Mouse (Mus musculus) embryonic facial prominence, embryonic 13.5 days (tissue): ENCODE data around the gene Ammecr1. TPM values are rescaled to one million over a fixed set of nuclear protein-coding genes. Genes with fewer than 3 reads are reported as not detected.

Experiments
- ATAC-seq: fragments of 200-750 bp; cut with Nextera tagmentation; 2 replicates; pipeline ENCODE4 v1.8.0; 2017; ENCODE audit warnings: low read depth; ENCODE audit not compliant: insufficient number of reproducible peaks, insufficient read depth, low FRiP score, low TSS enrichment
- H3K27ac ChIP-seq: fragments of 300-500 bp; sonication (generic); 2 replicates; pipeline ENCODE4 v1.5.1; 2015; ENCODE audit warnings: moderate library complexity, mild to moderate bottlenecking, inconsistent platforms
- H3K27me3 ChIP-seq: fragments of 300-500 bp; sonication (generic); 2 replicates; pipeline ENCODE4 v1.6.1; 2015; ENCODE audit warnings: mild to moderate bottlenecking, inconsistent platforms
- H3K36me3 ChIP-seq: fragments of 300-500 bp; sonication (generic); 2 replicates; pipeline ENCODE4 v1.6.1; 2015; ENCODE audit warnings: mild to moderate bottlenecking, inconsistent platforms
- H3K4me1 ChIP-seq: fragments of 300-500 bp; sonication (generic); 2 replicates; pipeline ENCODE4 v1.6.1; 2015; ENCODE audit warnings: inconsistent platforms
- H3K4me2 ChIP-seq: fragments of 300-500 bp; sonication (generic); 2 replicates; pipeline ENCODE4 v1.6.1; 2015; ENCODE audit warnings: moderate library complexity, mild to moderate bottlenecking, inconsistent platforms
- H3K4me3 ChIP-seq: fragments of 300-500 bp; sonication (generic); 2 replicates; pipeline ENCODE4 v1.5.1; 2015; ENCODE audit warnings: mild to moderate bottlenecking, inconsistent platforms
- H3K9ac ChIP-seq: fragments of 300-500 bp; sonication (generic); 2 replicates; pipeline ENCODE4 v1.6.1; 2015; ENCODE audit warnings: mild to moderate bottlenecking, inconsistent platforms
- H3K9me3 ChIP-seq: fragments of 300-500 bp; sonication (generic); 2 replicates; pipeline ENCODE4 v1.6.1; 2016; ENCODE audit warnings: inconsistent platforms
- WGBS: fragments of 180-500 bp; shearing (Covaris S2); methylation state at CpG from one replicate; pipeline ENCODE4 v1.1.7; 2015; ENCODE audit warnings: mixed read lengths; 5-methylcytosine and 5-hydroxymethylcytosine counted together
- polyA plus RNA-seq: library from polyadenylated mRNA; unstranded; fragments of >200 nt; fragmentation: Nextera tagmentation; extraction: Ambion mirVana; gene quantifications from 2 replicates; pipeline ENCODE4 v1.2.1, GENCODE M21; 2015

Gene Ammecr1
- polyA plus RNA-seq, 1 experiment from 2014 or later: 15.2 TPM

DNA sequence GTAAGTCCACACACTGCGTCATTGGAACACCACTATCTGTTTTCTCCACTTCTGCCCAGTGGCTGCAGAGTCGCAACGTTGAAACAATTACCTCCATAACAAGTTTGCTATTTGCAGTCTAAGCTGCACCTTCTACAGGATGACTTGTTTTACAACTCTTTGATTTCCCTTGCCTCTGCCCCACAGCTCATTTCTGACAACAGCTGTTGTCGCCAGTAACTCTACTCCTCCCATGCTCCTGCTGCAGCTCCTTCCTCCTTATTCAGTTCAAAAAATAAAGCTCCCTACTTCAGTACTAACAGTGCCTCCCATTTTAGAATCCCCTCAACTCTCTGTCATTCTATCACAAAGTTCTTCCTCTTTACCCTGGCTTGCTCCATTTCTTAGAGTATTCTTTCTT is 12.7 kb upstream of the Ammecr1 start:
- H3K4me1 ChIP-seq: no peaks in the 10 kb centered on the region
- no peaks in the 10 kb centered on the region for H3K9me3 ChIP-seq
- H3K4me2 ChIP-seq: no peak overlapping the region
- H3K36me3 ChIP-seq: no peaks in the 10 kb centered on the region
- 59% methylated on average over 4 of the region's 4 CpGs for WGBS
- ATAC-seq: no peak
- H3K27me3 ChIP-seq: peaks cover 25% of the 10 kb centered on the region
- H3K27ac ChIP-seq: no peak overlapping the region
- no peak overlapping the region for H3K9ac ChIP-seq
- H3K4me3 ChIP-seq: no peak overlapping the region

DNA sequence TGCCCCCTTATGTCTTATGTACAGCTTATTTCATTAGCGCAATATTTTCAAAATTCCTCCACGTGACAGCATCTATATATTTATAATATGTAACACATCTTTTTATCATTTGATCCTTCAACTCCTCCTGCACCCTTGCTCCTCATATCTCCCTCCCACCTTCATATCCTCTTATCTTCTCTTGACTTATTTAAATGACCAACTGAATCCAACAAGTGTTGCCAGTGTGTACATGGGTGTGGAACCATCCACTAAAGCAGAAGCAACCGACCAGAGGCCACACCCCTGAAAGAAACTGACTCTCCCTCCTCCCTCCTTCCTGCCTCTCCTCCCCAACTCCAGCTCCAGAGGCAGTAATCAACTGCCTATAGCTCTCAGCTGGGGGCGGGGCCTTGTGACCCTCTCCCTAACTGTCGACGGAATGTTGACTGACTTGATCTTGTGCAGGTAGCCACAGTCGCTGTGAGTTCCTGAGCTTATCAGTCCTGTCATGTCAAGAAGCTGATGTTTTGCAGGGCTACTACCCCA is 6.0 kb upstream of the Ammecr1 start:
- no peaks in the 10 kb centered on the region for H3K36me3 ChIP-seq
- no peak overlapping the region for H3K9ac ChIP-seq
- H3K27ac ChIP-seq: no peak overlapping the region
- no peak for ATAC-seq
- H3K4me1 ChIP-seq: no peaks in the 10 kb centered on the region
- H3K4me3 ChIP-seq: no peak overlapping the region
- peaks cover 30% of the 10 kb centered on the region for H3K27me3 ChIP-seq
- H3K4me2 ChIP-seq: no peak overlapping the region
- H3K9me3 ChIP-seq: no peaks in the 10 kb centered on the region
- 49% methylated on average over 7 of the region's 7 CpGs for WGBS

DNA sequence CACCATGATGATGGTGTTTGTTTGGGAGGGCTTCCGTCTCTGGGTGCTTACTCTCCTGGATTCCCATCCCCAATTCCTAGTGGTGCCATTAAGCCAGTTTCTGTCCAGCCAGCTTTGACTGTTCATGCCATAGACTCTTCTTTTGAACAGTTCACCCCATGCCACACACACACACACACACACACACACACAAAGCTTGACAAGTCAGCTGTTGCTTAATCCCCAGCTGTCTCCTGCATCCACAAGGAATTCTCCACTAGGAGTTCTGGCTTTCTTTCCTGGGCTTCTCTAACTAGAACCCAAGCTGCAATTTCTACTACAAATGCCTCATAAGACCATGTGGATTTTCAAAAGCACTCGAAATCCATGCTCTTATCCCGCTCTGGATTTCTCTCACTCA is 5.2 kb upstream of the Ammecr1 start:
- Histone ChIP-seq H3K27ac (no peak overlapping the region), H3K4me1 (no peaks in the 10 kb centered on the region), H3K9me3 (no peaks in the 10 kb centered on the region), H3K9ac (no peak overlapping the region), H3K4me2 (no peak overlapping the region), H3K4me3 (no peak overlapping the region), H3K36me3 (no peaks in the 10 kb centered on the region), H3K27me3 (peaks cover 33% of the 10 kb centered on the region)
- no peak for ATAC-seq
- WGBS: 86% methylated on average over 3 of the region's 3 CpGs

DNA sequence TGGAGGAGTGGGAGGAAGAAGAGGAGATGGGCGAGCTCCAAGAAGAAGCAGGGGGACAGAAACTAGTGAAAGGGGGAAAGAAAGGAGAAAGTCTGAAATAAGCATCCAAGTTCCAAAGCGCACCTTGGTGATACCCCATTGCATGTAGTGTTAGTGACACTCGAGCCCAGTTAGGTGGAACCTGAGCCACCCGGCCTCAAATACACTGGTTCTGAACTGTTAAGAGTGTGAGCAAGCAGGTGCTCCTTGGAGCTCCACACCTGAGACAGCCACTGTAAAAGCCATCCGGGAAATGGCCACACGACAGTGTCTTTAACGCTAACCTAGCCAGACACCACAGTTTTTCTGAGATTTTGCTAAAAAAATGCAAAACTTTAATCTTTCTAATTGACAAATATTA is 539 bp upstream of the Ammecr1 start:
- H3K4me2 ChIP-seq: peak overlapping the region; percentile 51
- H3K27ac ChIP-seq: no peak overlapping the region
- H3K27me3 ChIP-seq: peaks cover 40% of the 10 kb centered on the region
- peak overlapping the region; percentile 65 for H3K4me3 ChIP-seq
- WGBS: 43% methylated on average over 7 of the region's 7 CpGs
- no peaks in the 10 kb centered on the region for H3K4me1 ChIP-seq
- 0 out of 2 replicates have a peak overlapping the region, but pooled peaks have one; percentile 80 for H3K9ac ChIP-seq
- H3K9me3 ChIP-seq: no peaks in the 10 kb centered on the region
- no peak for ATAC-seq
- H3K36me3 ChIP-seq: no peaks in the 10 kb centered on the region

DNA sequence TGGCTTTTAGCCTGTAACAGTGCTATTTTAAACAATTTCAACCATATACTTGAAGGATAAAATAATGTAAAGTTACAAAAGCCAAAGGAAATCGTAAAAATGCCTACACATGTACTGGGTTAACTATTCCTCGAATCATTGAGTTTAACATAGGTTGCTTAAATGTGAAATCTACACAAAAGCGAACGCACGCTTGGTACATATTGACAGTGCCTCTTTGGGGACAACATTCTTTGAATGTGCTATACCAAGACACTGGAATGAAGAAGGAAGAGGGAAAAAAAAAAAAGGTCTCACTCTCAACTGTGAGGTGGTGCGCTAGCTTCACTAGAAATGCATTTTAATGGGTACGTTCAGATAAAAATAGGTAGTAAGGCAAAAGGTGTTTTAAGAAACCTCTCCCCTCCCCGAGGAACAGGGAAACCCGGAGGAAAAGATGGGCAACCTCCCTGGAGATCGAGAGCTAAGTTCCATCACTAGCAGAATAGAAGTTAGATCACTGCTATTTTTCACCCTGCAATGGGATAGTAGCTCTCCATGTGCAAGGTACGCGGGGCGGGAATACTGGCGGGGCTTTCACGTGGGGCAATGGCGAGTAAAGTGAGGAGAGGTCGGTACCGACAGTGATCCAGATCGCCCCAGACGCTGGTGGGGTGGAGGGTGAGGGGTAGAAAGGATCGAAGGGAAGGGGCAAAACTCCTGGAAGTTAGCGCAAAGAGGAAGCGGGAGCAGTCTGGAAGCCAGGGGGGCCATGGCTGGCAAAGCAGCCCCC is 1.1 kb downstream of the Ammecr1 start:
- Histone ChIP-seq H3K4me2 (peak overlapping the region; percentile 59), H3K27me3 (peaks cover 37% of the 10 kb centered on the region), H3K9me3 (no peaks in the 10 kb centered on the region), H3K27ac (peak overlapping the region; percentile 90), H3K4me3 (peak overlapping the region; percentile 65), H3K9ac (peak overlapping the region; percentile 80), H3K36me3 (no peaks in the 10 kb centered on the region), H3K4me1 (no peaks in the 10 kb centered on the region)
- 25% methylated on average over 23 of the region's 23 CpGs for WGBS
- ATAC-seq: no peak

DNA sequence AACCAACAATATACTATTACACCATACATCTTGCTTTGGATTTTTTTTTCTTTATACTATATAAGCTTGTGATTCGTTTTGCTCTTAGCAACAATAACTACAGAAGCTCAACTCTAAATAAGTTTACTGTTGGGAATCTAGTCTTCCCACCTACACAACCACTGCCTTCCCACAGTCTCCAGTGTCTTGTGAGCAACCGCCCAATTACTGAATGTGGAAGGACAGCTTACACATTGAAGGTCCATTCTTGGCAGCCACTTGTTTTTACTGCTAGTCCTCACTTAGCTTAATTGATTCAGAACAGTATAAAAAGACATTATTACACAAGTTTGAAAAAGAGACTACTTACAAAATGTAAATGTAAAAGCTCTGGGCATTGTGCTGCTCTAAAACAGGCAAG is 6.1 kb downstream of the Ammecr1 start:
- no peak overlapping the region for H3K27ac ChIP-seq
- WGBS: 81% methylated on average over 2 of the region's 2 CpGs
- no peak overlapping the region for H3K9ac ChIP-seq
- ATAC-seq: no peak
- no peak overlapping the region for H3K4me3 ChIP-seq
- no peaks in the 10 kb centered on the region for H3K4me1 ChIP-seq
- H3K4me2 ChIP-seq: no peak overlapping the region
- H3K27me3 ChIP-seq: peaks cover 20% of the 10 kb centered on the region
- H3K9me3 ChIP-seq: no peaks in the 10 kb centered on the region
- no peaks in the 10 kb centered on the region for H3K36me3 ChIP-seq

DNA sequence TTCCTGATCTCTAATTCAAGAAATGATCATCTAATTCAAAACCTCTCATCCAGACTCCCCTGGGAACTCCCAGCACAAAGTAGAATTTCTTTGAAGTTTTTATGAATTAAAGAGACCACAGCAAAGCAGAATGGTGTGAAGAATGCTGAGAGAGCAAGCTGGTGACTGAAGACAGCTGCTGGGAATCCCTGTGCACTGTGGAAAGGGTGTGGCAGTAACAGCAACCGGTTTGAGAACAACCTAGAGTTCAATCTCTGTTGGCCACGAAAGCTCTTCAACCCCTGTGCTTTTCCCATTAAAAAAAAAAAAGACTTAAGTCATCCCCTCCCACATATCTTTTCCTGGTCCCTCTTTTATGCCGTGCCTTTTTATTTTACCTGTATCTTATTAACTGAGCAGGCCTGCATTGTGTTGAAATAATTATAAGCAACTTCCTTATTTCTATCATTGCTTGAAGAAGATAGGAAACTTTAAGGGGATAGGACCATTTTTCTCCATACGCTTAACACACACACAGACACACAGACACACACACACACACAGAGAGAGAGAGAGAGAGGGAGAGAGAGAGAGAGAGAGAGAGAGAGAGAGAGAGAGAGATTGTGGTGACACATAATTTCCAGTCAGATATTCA is 6.7 kb downstream of the Ammecr1 start:
- H3K36me3 ChIP-seq: no peaks in the 10 kb centered on the region
- H3K9me3 ChIP-seq: no peaks in the 10 kb centered on the region
- H3K4me2 ChIP-seq: no peak overlapping the region
- no peak for ATAC-seq
- H3K27ac ChIP-seq: no peak overlapping the region
- H3K27me3 ChIP-seq: peaks cover 17% of the 10 kb centered on the region; the same call in 1 of the 2 replicates
- no peak overlapping the region for H3K4me3 ChIP-seq
- H3K4me1 ChIP-seq: no peaks in the 10 kb centered on the region
- H3K9ac ChIP-seq: no peak overlapping the region
- 62% methylated on average over 4 of the region's 4 CpGs for WGBS

DNA sequence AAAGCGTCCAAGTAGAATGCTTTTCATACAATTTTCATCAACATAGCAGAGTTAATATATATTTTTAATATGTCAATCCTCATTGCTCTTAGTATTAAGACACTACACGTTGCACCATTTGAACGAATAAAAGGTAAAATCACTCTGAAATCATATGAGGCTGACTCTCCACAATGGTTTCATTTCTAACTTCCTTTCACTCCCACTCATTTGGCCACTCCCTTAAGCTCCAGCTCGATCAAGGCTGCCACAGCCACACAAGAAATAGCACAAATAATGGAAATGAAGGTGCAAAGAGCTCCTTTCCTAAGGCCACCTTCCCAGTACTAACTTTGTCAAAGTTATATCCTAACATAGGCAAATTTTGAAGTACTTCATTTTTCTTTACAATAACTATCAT is 38.1 kb downstream of the Ammecr1 start:
- Histone ChIP-seq H3K27ac (no peak overlapping the region), H3K4me1 (no peaks in the 10 kb centered on the region), H3K4me2 (no peak overlapping the region), H3K9me3 (no peaks in the 10 kb centered on the region), H3K36me3 (no peaks in the 10 kb centered on the region), H3K4me3 (no peak overlapping the region), H3K9ac (no peak overlapping the region), H3K27me3 (no peaks in the 10 kb centered on the region; the same call in 1 of the 2 replicates)
- no peak for ATAC-seq
- WGBS: 85% methylated on average over 4 of the region's 4 CpGs

DNA sequence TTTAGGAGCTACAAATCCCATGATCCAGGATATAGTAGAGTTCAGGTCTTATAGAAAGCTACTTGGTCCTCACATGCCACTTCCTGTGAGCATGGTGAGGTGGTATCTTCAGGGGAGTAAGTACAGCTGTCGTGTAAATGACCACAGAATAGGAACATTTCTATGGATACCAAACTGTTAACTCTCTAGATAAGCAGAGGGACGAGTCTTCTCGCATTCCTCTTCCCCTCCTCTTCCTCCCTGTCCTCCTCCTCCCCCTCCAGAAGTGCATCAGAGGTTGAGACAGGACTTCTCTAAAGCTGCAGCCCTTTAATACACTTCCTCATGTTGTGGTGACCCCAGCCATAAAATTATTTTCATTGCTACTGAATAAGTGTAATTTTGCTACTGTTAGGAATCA is 49.1 kb downstream of the Ammecr1 start:
- peaks cover 19% of the 10 kb centered on the region; the same call in 1 of the 2 replicates for H3K27me3 ChIP-seq
- no peak overlapping the region for H3K9ac ChIP-seq
- WGBS: 44% methylated on average over 3 of the region's 3 CpGs

DNA sequence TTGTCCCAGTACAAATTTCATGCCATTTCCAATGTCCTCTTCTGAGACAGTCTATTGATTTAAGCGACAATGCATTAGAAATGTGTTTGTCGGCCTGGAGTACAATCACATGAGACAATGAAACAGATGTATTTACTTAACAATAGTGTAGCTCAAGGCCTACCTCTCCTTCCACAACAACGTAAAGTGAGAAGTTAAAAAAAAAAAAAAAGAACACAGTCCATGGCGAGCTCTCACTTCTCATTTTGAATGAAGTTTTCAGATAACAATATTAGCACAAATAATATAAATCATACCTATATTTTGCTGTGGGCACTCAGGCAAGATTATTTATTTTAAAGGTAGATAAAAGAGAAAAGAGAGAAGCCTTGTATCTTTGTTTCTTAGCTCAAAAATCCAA is 49.8 kb downstream of the Ammecr1 start:
- Histone ChIP-seq H3K27ac (no peak overlapping the region), H3K4me2 (no peak overlapping the region), H3K4me1 (no peaks in the 10 kb centered on the region), H3K9ac (no peak overlapping the region), H3K4me3 (no peak overlapping the region), H3K36me3 (no peaks in the 10 kb centered on the region), H3K9me3 (no peaks in the 10 kb centered on the region), H3K27me3 (peaks cover 22% of the 10 kb centered on the region; the same call in 1 of the 2 replicates)
- no peak for ATAC-seq
- 56% methylated on average over 4 of the region's 4 CpGs for WGBS

More for the DNA sequence above, 49.1 kb downstream of the Ammecr1 start:
- Histone ChIP-seq H3K27ac (no peak overlapping the region), H3K9me3 (no peaks in the 10 kb centered on the region), H3K36me3 (no peaks in the 10 kb centered on the region), H3K4me2 (no peak overlapping the region), H3K4me1 (no peaks in the 10 kb centered on the region), H3K4me3 (no peak overlapping the region)
- no peak for ATAC-seq

DNA sequence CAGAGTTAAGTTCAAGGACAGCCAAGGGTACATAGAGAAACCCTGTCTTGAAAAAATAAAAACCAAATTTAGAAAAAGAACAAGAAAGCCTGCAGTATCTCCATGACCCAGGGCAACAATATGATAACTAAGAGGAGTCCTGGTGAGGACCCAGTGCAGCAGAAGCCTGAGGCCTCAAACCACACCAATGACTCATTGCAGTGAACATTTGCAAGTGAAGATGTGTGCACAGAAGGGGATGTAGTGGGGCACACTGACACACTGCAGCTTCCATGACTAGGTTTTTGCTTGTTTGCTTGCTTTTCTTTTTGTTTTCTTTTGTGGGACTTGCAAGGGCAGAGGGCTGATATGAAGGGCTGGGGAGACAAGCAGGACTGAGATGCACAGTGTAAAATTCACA is 52.3 kb downstream of the Ammecr1 start:
- Histone ChIP-seq H3K27ac (no peak overlapping the region), H3K4me1 (no peaks in the 10 kb centered on the region), H3K27me3 (peaks cover 15% of the 10 kb centered on the region; the same call in 1 of the 2 replicates)

DNA sequence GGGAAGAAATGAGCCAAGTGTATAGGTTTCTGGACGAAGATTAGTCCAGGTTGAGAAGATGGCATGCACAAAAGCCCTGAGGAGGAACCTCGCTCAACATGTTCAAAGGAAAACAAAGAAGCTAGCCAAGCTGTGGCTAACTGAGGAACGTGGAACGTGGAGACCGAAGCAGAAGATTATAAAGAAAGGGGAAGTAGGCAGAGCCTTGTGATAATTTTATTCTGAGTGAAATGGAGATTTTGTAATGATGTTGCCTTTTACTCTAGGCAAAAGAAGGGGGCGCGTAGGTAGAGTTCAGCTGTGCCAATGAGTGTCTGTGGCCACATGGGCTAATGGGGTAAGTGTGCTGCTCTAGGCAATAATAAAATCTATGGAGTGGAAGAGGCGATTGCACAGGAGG is 62.7 kb downstream of the Ammecr1 start:
- Histone ChIP-seq H3K27ac (no peak overlapping the region), H3K4me2 (no peak overlapping the region), H3K4me3 (no peak overlapping the region), H3K27me3 (peaks cover 22% of the 10 kb centered on the region), H3K36me3 (no peaks in the 10 kb centered on the region), H3K9ac (no peak overlapping the region), H3K9me3 (no peaks in the 10 kb centered on the region), H3K4me1 (0 out of 2 replicates have a peak, but pooled peaks cover 3% of the 10 kb centered on the region)
- WGBS: 84% methylated on average over 8 of the region's 8 CpGs
- no peak for ATAC-seq

More for the DNA sequence above, 52.3 kb downstream of the Ammecr1 start:
- no peak for ATAC-seq
- H3K9ac ChIP-seq: no peak overlapping the region
- no peaks in the 10 kb centered on the region for H3K36me3 ChIP-seq
- no peak overlapping the region for H3K4me2 ChIP-seq
- H3K4me3 ChIP-seq: no peak overlapping the region
- no peaks in the 10 kb centered on the region for H3K9me3 ChIP-seq
